Mouse (Mus musculus) left cerebral cortex, postnatal 10 days (tissue): ENCODE measurements at regions not wholly inside any gene's neighbourhood (a gene's known extent, or its start where the extent isn't known, plus 50 kb on each side); places are given as distances from the start of the nearest gene placed in this dataset.

Experiments used
- DNase-seq, 2 experiments: peaks; one replicate each; pipeline ENCODE4 v3.0.0; 2021 to 2022; ENCODE audit warnings: low spot score in 2 of 2, mixed read lengths in 1 of 2; ENCODE audit errors: extremely low spot score in 1 of 2
- intact Hi-C: fragments of 180-260 bp; cut with DNase I; formaldehyde crosslinking; loops from one replicate; pipeline ENCODE4 v1.15.1; 2025

DNA sequence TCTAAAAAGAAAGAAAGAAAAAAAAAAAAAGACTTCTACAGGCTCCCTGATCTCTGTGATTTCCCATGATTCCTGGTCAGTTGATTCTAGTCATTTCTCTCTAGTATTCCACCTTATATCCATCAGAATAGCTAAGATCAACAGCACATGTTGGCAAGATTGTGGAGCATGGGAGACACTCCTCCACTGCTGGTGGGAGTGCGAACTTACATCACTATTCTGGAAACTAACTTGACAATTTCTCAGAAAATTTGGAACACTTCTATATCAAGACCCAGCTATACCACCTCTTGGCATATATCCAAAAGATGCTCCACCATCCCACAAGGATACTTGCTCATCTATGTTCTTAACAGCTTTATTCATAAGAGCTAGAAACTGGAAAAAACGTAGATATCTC lies 3266.0 kb upstream of the Lrrc6 start:
- intact Hi-C loops, result no loop called here
- DNase-seq, result no peak

DNA sequence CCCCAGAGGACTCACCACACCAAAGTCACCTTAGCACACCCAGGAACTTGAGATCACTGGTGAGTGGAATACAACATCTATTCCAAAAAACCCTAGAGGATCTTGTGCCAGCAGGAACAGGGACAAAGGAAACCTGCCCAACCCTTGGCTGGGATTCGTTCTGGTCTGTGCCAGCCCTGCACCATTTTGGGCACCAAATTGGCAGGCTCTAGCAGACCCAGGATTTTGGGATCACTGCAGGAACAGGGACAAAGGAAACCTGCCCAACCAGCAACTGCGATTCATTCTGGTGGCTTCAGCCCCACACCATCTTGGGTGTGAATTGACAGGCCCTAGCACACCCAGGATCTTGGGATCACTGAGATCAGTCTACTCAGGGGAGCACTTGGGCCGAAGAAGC lies 3251.9 kb upstream of the Lrrc6 start:
- intact Hi-C loops, result no loop called here
- DNase-seq, result no peak

DNA sequence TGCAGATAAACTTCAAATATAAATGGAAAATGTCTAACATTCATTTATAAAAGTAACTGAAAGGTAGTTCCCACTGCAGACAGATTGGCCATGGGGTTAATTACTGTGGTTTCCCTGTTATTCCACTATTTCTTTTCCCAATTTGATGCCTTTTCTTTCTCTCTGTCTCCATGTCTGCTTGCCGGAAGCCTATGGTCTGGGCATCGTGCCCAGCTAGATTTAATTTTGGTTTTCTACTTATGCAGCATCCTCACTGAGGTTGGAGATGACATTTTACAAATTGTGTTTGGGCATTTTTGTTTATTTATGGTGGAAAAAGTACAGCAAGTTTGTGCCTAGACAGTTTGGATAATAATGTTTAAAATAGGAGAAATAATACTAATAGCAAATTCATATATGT lies 3214.0 kb upstream of the Lrrc6 start:
- DNase-seq, result peak; percentile 52 to 67
- intact Hi-C loops, result no loop called here

GRCm38 (mm10) chr15:69713900-69714299 lies 3213.2 kb upstream of the Lrrc6 start:
- DNase-seq, result no peak
- intact Hi-C loops, result no loop called here

DNA sequence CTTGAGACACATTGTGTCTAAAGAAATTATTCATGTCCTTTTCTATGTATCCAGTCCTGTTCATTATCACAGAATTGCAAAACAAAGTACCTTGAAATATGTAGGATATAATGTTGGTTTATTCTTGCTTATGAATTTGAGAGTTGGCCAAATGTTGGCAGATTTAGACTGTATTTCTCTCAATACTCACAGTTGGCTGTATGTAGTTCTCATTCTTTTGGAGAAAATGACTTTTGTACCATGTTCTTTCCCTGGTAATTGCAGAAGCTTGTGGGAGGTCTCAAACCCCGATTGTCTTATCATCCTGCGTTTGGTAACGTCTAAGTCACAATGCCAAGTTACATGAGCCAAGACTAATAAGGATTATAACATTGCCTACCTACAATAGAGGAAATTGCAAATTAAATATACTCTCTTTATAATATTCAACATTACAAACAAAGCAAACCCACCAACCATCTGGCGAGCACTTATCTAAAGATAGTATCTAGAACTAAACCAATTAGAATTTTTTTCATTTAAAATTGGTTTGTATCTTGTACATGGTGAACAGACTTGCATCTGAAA lies 3195.0 kb upstream of the Lrrc6 start:
- intact Hi-C loops, result no loop called here
- peak in 1 of 2 experiments; percentile 20 for DNase-seq

DNA sequence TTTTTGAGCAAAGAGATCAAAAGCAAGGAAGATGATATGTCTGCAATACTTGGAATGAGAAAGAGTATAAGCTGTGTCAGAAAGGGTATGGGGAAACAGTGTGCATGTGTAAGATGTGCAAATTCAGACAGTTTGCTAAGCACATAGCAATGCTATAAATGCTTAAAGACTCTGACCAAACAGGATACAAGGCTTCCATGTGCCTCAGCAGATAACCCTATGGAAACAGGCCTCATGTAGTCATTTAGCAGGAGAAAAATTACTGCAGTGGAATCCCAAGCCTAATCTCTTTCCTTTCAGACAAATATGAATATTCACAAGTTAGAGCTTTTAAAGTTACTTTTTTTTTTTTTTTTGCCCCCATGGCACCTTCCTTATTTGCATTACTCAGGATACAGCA lies 3189.8 kb upstream of the Lrrc6 start:
- intact Hi-C loops, result no loop called here
- no peak for DNase-seq
